Mouse (Mus musculus) forebrain, embryonic 11.5 days (tissue): ENCODE data around the gene Gm42906. TPM values are rescaled to one million over a fixed set of nuclear protein-coding genes. Genes with fewer than 3 reads are reported as not detected.

Experiments used
- ATAC-seq: fragments of 200-750 bp; cut with Nextera tagmentation; replicated peaks from 2 replicates; pipeline ENCODE4 v1.8.0; 2017; ENCODE audit warnings: moderate TSS enrichment; ENCODE audit not compliant: low FRiP score
- DNase-seq: peaks from one replicate; pipeline ENCODE4 v3.0.0-alpha.2; 2017; ENCODE audit warnings: low spot score
- H3K27ac ChIP-seq: fragments of 300-500 bp; sonication (generic); 2 replicates; pipeline ENCODE4 v1.5.1; 2014; ENCODE audit warnings: low read depth, low read length
- H3K27me3 ChIP-seq: fragments of 300-500 bp; sonication (generic); 2 replicates; pipeline ENCODE4 v1.6.1; 2014; ENCODE audit warnings: mild to moderate bottlenecking, low read length, mixed read lengths; ENCODE audit not compliant: control insufficient read depth, insufficient read depth
- H3K36me3 ChIP-seq: fragments of 300-500 bp; sonication (generic); 2 replicates; pipeline ENCODE4 v1.6.1; 2014; ENCODE audit warnings: mild to moderate bottlenecking, low read length, moderate library complexity, mixed read lengths; ENCODE audit not compliant: control insufficient read depth, insufficient read depth
- H3K4me1 ChIP-seq: fragments of 300-500 bp; sonication (generic); replicated peaks from 2 replicates; pipeline ENCODE4 v1.6.1; 2014; ENCODE audit warnings: low read length, mixed read lengths; ENCODE audit not compliant: control insufficient read depth, insufficient read depth
- H3K4me2 ChIP-seq: fragments of 300-500 bp; sonication (generic); 2 replicates; pipeline ENCODE4 v1.6.1; 2014; ENCODE audit warnings: low read depth, mild to moderate bottlenecking, low read length, moderate library complexity, mixed read lengths; ENCODE audit not compliant: severe bottlenecking
- H3K4me3 ChIP-seq: fragments of 300-500 bp; sonication (generic); 2 replicates; pipeline ENCODE4 v1.5.1; 2014; ENCODE audit warnings: low read depth, low read length
- H3K9ac ChIP-seq: fragments of 300-500 bp; sonication (generic); 2 replicates; pipeline ENCODE4 v1.6.1; 2014; ENCODE audit warnings: low read length
- H3K9me3 ChIP-seq: fragments of 300-500 bp; sonication (generic); 2 replicates; pipeline ENCODE4 v1.6.1; 2016; ENCODE audit warnings: low read length, mixed read lengths; ENCODE audit not compliant: control insufficient read depth
- WGBS: fragments of 180-500 bp; shearing (Covaris S2); extraction: QIAGEN DNeasy Blood & Tissue Kit; methylation state at CpG from one replicate; pipeline ENCODE4 v1.1.7; 2014; 5-methylcytosine and 5-hydroxymethylcytosine counted together
- polyA plus RNA-seq: library from polyadenylated mRNA; unstranded; fragments of >200 nt; fragmentation: Nextera tagmentation; extraction: Ambion mirVana; gene quantifications from 2 replicates; pipeline ENCODE4 v1.2.1, GENCODE M21; 2014

The Gm42906 gene
- polyA plus RNA-seq, 1 experiment from 2014 or later = not detected

DNA sequence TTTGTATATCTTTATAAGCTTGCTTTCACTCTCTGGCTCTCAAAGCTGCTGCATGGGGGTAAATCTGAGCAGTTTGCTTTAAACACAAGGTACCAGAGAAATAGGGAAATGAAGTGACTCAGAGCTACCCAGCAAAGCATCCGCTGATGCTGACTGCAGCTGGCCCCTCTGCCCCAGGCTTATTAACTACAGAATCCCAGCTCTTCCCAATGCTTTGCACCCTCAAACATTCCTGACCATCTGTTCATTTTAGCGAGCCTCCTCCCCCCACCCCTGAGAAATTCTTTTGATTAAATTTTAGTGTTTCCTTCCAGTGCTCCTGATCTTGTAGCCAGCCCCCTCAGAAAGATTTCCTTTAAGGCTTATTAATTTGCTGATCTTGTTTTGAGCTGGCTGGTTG lies 24.4 kb downstream of the Gm42906 start:
- Histone ChIP-seq H3K36me3 (no peaks in the 10 kb centered on the region), H3K27me3 (no peaks in the 10 kb centered on the region), H3K4me2 (no peak overlapping the region), H3K27ac (no peak overlapping the region), H3K9ac (no peak overlapping the region), H3K9me3 (no peaks in the 10 kb centered on the region), H3K4me1 (no peaks in the 10 kb centered on the region; the same call in 1 of the 2 replicates), H3K4me3 (no peak overlapping the region)
- ATAC-seq = no peak; the same call in 1 of the 2 replicates
- WGBS = 46% methylated on average over 2 of the region's 2 CpGs
- DNase-seq = no peak

DNA sequence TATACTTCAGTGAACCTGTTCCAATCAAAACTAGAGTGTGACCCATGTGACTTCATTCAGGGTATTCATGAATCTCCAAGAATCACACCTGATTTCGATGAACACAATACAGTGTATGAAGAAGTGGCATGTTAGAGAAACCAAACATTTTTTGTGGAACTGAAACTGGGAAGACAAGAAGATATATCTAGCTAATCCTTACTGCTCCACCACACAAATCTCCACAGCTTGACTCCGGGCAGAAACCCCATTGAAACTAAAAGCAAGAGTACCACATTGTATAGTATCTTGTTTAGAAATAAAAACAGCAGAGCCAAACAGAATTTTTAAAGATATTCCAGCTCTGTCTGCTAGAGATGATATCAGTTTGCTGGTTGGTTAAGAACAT lies 27.4 kb downstream of the Gm42906 start:
- Histone ChIP-seq H3K9ac (no peak overlapping the region), H3K4me3 (no peak overlapping the region), H3K9me3 (no peaks in the 10 kb centered on the region), H3K36me3 (no peaks in the 10 kb centered on the region), H3K27me3 (no peaks in the 10 kb centered on the region), H3K27ac (no peak overlapping the region), H3K4me1 (no peaks in the 10 kb centered on the region; the same call in 1 of the 2 replicates), H3K4me2 (no peak overlapping the region)
- DNase-seq (no peak), ATAC-seq (no peak)
- 84% methylated on average over 2 of the region's 2 CpGs for WGBS

DNA sequence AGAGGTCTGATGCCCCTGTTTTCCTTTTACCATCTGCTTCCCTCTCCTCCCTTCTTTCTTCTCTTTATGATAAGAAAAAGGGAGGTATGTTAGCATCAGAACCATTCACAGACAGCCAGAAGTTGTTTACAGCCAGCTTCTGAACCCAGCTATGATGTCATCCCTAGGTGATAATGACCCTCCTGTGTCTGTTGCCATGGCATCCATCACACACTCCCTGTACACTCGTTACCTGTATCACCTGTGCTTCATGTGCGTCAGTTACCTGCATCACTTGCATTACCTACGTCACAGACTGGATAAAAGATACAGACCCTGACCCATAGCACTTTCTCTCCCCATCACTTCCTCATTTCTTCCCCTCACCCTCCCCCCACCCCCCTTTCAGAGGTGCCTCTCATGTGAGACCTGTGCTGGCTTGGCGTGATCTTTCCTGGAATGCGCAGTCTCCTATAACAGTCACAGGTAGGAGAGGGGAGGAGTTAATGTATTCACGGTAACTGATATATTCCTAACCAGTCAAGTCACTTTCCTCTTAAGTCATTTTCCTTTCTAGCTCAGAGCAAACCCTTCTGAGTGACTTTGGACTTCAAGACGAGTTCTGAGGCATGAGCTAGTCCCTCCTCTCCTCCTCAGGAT lies 27.9 kb downstream of the Gm42906 start:
- H3K9ac ChIP-seq = no peak overlapping the region
- no peak overlapping the region for H3K27ac ChIP-seq
- H3K9me3 ChIP-seq = no peaks in the 10 kb centered on the region
- no peak for ATAC-seq
- no peak for DNase-seq
- no peak overlapping the region for H3K4me3 ChIP-seq
- no peaks in the 10 kb centered on the region for H3K36me3 ChIP-seq
- 76% methylated on average over 7 of the region's 7 CpGs for WGBS
- no peaks in the 10 kb centered on the region for H3K4me1 ChIP-seq
- H3K27me3 ChIP-seq = no peaks in the 10 kb centered on the region
- no peak overlapping the region for H3K4me2 ChIP-seq

DNA sequence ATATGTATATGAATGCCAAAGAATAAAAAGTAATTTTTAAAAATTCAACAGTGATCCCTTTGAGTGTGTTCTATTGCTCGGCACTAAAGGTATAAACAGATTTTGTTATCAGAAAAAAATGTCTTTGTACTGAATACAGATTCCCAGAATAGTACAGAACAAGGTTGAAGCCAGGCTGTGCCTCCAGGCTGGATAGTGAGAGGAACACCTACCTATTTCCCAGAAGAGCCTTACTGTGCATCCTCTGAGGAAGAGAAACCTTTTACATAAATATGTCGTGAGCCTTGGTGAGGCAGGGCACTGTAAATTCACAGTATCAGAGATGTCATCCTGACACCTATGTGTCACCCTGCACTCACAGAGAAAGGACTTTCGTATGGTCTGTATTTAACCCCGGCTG lies 31.8 kb downstream of the Gm42906 start:
- no peaks in the 10 kb centered on the region for H3K4me1 ChIP-seq
- H3K9ac ChIP-seq = no peak overlapping the region
- H3K36me3 ChIP-seq = no peaks in the 10 kb centered on the region
- no peaks in the 10 kb centered on the region for H3K27me3 ChIP-seq
- no peak overlapping the region for H3K4me3 ChIP-seq
- no peak overlapping the region for H3K4me2 ChIP-seq
- H3K27ac ChIP-seq = no peak overlapping the region
- DNase-seq (no peak), ATAC-seq (no peak)
- 86% methylated on average over 4 of the region's 4 CpGs for WGBS
- no peaks in the 10 kb centered on the region for H3K9me3 ChIP-seq

DNA sequence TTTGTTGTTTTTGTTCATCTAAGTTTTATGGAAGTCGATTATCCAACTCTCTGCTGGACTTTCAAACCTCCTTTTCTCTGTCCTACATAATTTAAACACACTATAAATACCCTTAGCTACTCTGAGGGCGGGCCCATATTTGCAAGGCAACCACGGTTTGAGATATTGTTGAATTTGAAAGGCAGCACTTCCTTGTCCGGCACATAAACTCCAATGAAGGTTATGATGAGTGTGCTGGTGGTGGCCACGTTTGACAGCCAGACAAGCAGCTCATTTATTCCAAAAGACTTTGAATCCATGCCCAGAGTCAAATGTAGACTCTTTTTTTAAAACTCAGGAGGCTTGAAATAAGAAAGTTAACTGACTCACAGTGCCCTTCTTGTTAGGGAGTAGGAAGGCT lies 33.3 kb downstream of the Gm42906 start:
- ATAC-seq = no peak
- H3K27me3 ChIP-seq = no peaks in the 10 kb centered on the region
- H3K9ac ChIP-seq = no peak overlapping the region
- H3K4me2 ChIP-seq = no peak overlapping the region
- no peaks in the 10 kb centered on the region for H3K4me1 ChIP-seq
- H3K9me3 ChIP-seq = no peaks in the 10 kb centered on the region
- H3K36me3 ChIP-seq = no peaks in the 10 kb centered on the region
- H3K4me3 ChIP-seq = no peak overlapping the region
- H3K27ac ChIP-seq = no peak overlapping the region
- DNase-seq = no peak
- WGBS = 75% methylated on average over 5 of the region's 5 CpGs

DNA sequence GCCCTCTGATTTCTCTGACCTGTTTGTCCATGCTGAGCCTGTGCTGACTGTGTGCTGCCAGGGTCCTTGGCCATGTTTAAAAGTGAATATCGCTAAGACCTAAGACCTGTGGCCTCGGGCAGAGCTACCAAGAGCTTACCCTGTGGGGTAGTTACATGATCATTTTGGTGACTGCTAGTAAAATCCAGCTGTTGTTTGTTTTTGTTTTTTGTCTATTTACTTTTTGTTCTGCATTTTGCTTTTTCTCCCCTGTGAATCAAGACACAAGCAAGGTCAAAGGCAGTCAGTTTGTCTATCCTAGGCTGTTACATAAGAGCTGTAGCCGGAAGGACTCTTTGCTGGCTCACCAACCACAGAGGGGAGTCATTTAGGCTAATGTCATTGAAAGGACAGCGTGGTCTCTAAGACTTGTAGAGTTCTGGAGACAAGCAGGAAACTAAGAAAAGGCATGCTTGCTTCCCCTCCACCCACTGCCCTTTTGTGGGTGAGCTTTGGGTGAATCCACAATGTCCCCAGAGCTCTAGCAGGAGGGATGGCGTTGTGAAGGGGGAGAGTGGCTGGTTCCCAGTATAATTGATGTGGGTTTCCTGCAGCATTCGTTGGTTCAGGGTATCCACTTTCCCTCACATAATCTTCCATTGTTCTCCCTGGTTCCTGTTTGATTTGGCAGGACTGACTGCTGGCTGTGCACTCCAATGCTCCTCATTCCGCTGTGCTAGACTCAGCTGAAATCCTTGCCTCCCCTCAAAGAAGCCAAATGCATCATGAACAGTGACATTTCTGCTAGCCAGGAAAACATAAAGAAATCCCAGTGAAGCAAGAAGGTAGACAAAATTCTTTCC lies 33.9 kb downstream of the Gm42906 start:
- H3K4me2 ChIP-seq = no peak overlapping the region
- no peaks in the 10 kb centered on the region for H3K27me3 ChIP-seq
- no peak overlapping the region for H3K9ac ChIP-seq
- DNase-seq (no peak), ATAC-seq (no peak)
- WGBS = 52% methylated on average over 7 of the region's 7 CpGs
- H3K36me3 ChIP-seq = no peaks in the 10 kb centered on the region
- no peak overlapping the region for H3K4me3 ChIP-seq
- H3K4me1 ChIP-seq = no peaks in the 10 kb centered on the region
- H3K9me3 ChIP-seq = no peaks in the 10 kb centered on the region
- H3K27ac ChIP-seq = no peak overlapping the region

DNA sequence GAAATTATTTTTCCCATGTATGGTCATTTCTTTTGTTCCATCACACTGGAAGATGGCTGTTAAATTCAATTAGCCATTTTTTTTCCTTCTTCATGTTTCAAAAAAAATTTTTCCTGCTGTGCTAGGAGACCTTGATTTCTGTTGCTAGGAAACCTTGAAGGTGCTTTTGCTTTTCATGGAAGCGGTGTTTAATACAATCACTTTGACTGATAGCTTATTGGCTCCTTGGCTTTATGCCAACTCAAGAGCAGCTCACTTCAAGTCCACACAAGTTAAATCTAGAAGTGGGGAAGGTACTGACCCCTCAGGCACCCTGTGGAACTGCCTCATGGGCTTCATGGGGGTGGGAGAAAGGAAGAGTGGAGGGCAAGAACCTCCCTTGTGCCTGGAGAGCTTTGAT lies 38.1 kb downstream of the Gm42906 start:
- Histone ChIP-seq H3K9ac (no peak overlapping the region), H3K4me1 (no peaks in the 10 kb centered on the region), H3K27ac (no peak overlapping the region), H3K4me2 (no peak overlapping the region), H3K27me3 (no peaks in the 10 kb centered on the region), H3K36me3 (no peaks in the 10 kb centered on the region), H3K9me3 (no peaks in the 10 kb centered on the region), H3K4me3 (no peak overlapping the region)
- DNase-seq = no peak
- ATAC-seq = no peak
- 94% methylated on average over 1 of the region's 1 CpGs for WGBS

DNA sequence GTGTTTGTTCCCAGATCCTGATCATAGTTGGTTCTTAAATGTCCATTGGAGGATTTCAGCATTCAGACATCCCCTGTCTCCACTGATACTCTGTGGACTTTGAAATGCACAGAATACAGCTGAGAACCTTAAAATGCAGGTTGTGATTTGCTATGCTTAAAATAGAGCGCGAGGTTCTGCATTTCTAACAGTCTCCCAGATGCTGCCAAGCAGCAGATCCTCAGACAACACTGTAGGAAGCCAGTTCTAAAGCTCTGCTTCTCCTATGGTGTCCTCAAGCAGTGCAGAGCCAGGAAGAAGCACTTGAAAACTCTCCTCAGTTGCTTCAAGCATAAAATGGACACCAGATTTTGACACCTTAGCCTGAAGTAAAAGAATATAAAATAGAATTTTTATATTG lies 48.1 kb downstream of the Gm42906 start:
- no peaks in the 10 kb centered on the region for H3K9me3 ChIP-seq
- H3K4me3 ChIP-seq = no peak overlapping the region
- ATAC-seq (no peak), DNase-seq (no peak)
- H3K4me2 ChIP-seq = no peak overlapping the region
- H3K9ac ChIP-seq = no peak overlapping the region
- no peak overlapping the region for H3K27ac ChIP-seq
- no peaks in the 10 kb centered on the region for H3K27me3 ChIP-seq
- no peaks in the 10 kb centered on the region for H3K36me3 ChIP-seq
- no peaks in the 10 kb centered on the region for H3K4me1 ChIP-seq
- 89% methylated on average over 2 of the region's 2 CpGs for WGBS

DNA sequence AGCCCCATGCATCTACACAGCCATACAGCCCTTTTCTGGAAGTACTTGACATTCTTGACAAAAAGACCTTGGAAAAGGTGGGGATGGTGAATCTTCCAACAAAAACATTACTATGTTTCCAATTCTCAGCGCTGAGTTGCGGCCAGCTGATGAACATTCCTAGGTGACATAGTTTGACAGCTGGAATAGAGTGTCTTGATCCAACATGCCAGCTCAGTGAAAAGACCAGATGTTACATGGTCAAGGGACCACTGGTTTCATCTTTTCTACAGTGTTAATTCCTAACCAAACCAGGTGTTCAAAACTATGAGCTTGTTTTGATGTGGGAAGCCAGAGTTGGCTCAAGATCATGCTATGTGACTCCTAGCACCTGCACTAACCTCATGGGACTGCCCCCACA lies 48.8 kb downstream of the Gm42906 start:
- 87% methylated on average over 2 of the region's 2 CpGs for WGBS
- no peaks in the 10 kb centered on the region for H3K27me3 ChIP-seq
- no peak for ATAC-seq
- H3K4me2 ChIP-seq = no peak overlapping the region
- no peak for DNase-seq
- H3K27ac ChIP-seq = no peak overlapping the region
- no peak overlapping the region for H3K4me3 ChIP-seq
- no peaks in the 10 kb centered on the region for H3K9me3 ChIP-seq
- no peaks in the 10 kb centered on the region for H3K4me1 ChIP-seq
- no peaks in the 10 kb centered on the region for H3K36me3 ChIP-seq
- no peak overlapping the region for H3K9ac ChIP-seq
